Mouse (Mus musculus) CH12.LX (cell line): ENCODE results near the gene Sipa1l3. TPM values are rescaled to one million over a fixed set of nuclear protein-coding genes. Genes with fewer than 3 reads are reported as not detected.

Experiments
- DNase-seq: peaks from one replicate; pipeline ENCODE4 v3.0.0-alpha.2; 2013; ENCODE audit errors: extremely low read depth
- H3K27ac ChIP-seq: 2 replicates; pipeline ENCODE4 v1.5.1; 2012; ENCODE audit warnings: low read depth, mild to moderate bottlenecking, control low read depth, moderate library complexity; ENCODE audit not compliant: insufficient read depth
- H3K27me3 ChIP-seq: replicated peaks from 2 replicates; pipeline ENCODE3; 2012; ENCODE audit warnings: inconsistent platforms
- H3K36me3 ChIP-seq, 2 experiments: replicated peaks in 1 of 2; 2 replicates each; pipeline versions ENCODE3 to v1.6.1; 2012; ENCODE audit warnings: inconsistent platforms in 1 of 2, low read length in 1 of 2, mild to moderate bottlenecking in 1 of 2, mixed read lengths in 1 of 2, moderate library complexity in 1 of 2; ENCODE audit not compliant: control insufficient read depth in 1 of 2, insufficient read depth in 1 of 2
- H3K4me1 ChIP-seq, 2 experiments: 2 replicates each; pipeline ENCODE4 v1.6.1; 2012; ENCODE audit warnings: inconsistent platforms in 1 of 2, moderate library complexity in 1 of 2; ENCODE audit not compliant: insufficient read depth in 2 of 2, control insufficient read depth in 1 of 2
- H3K4me2 ChIP-seq: 2 replicates; pipeline ENCODE4 v1.6.1; 2012; ENCODE audit warnings: low read depth, mild to moderate bottlenecking, control low read depth; ENCODE audit not compliant: poor library complexity, insufficient read depth, severe bottlenecking
- H3K4me3 ChIP-seq, 3 experiments: fragments of 150-350 bp in 1 of 3; sonication (generic) in 1 of 3; replicated peaks in 1 of 3; 2 replicates each; pipeline versions ENCODE3 to v1.5.1; 2011 to 2012; ENCODE audit warnings: low read depth in 2 of 3, low read length in 2 of 3, mild to moderate bottlenecking in 2 of 3, moderate library complexity in 2 of 3, control low read depth in 1 of 3, improper control_type of control experiment in 1 of 3, inconsistent platforms in 1 of 3, mixed read lengths in 1 of 3; ENCODE audit not compliant: poor library complexity in 1 of 3
- H3K79me2 ChIP-seq: replicated peaks from 2 replicates; pipeline ENCODE4 v1.6.1; 2012; ENCODE audit warnings: mild to moderate bottlenecking, moderate library complexity; ENCODE audit not compliant: control insufficient read depth, poor library complexity, insufficient read depth, severe bottlenecking; ENCODE audit errors: extremely low read depth
- H3K9ac ChIP-seq: 2 replicates; pipeline ENCODE4 v1.6.1; 2012; ENCODE audit warnings: low read depth, mild to moderate bottlenecking, control low read depth, moderate library complexity; ENCODE audit not compliant: insufficient read depth
- H3K9me3 ChIP-seq: replicated peaks from 2 replicates; pipeline ENCODE3; 2012; ENCODE audit warnings: low read length, inconsistent platforms, mixed read lengths
- CTCF ChIP-seq, 2 experiments: IDR thresholded peaks in 1 of 2; conservative IDR thresholded peaks in 1 of 2; 2 replicates each; pipeline ENCODE4 v1.5.1; 2011 to 2012; ENCODE audit warnings: low read depth in 2 of 2, low read length in 2 of 2, improper control_type of control experiment in 1 of 2, inconsistent platforms in 1 of 2, mild to moderate bottlenecking in 1 of 2, moderate library complexity in 1 of 2
- IRF4 ChIP-seq: IDR thresholded peaks from 2 replicates; pipeline ENCODE4 v1.6.1; 2014; ENCODE audit warnings: low read depth, mild to moderate bottlenecking, inconsistent platforms, low read length, improper control_type of control experiment
- MAFK ChIP-seq: IDR thresholded peaks from 2 replicates; pipeline ENCODE4 v1.6.1; 2011; ENCODE audit warnings: low read length, improper control_type of control experiment; ENCODE audit not compliant: insufficient replicate concordance
- MAX ChIP-seq: IDR thresholded peaks from 2 replicates; pipeline ENCODE4 v1.6.1; 2011; ENCODE audit warnings: low read length, improper control_type of control experiment
- MXI1 ChIP-seq: IDR thresholded peaks from 2 replicates; pipeline ENCODE4 v1.6.1; 2011; ENCODE audit warnings: mild to moderate bottlenecking, low read depth, low read length, improper control_type of control experiment
- MYC ChIP-seq: IDR thresholded peaks from 2 replicates; pipeline ENCODE4 v1.6.1; 2011; ENCODE audit warnings: low read depth, mild to moderate bottlenecking, improper control_type of control experiment, low read length
- PAX5 ChIP-seq: IDR thresholded peaks from 2 replicates; pipeline ENCODE4 v1.6.1; 2012; ENCODE audit warnings: low read length, inconsistent platforms, mixed read lengths
- POLR2A ChIP-seq: IDR thresholded peaks from 2 replicates; pipeline ENCODE4 v1.6.1; 2011; ENCODE audit warnings: low read depth, mild to moderate bottlenecking, improper control_type of control experiment, low read length
- POLR2AphosphoS2 ChIP-seq: IDR thresholded peaks from 2 replicates; pipeline ENCODE4 v1.6.1; 2011; ENCODE audit warnings: low read depth, low read length, improper control_type of control experiment
- TBP ChIP-seq: conservative IDR thresholded peaks from 2 replicates; pipeline ENCODE4 v1.6.1; 2011; ENCODE audit warnings: low read depth, low read length, improper control_type of control experiment
- USF2 ChIP-seq: conservative IDR thresholded peaks from 2 replicates; pipeline ENCODE4 v1.6.1; 2011; ENCODE audit warnings: low read depth, low read length, improper control_type of control experiment
- dilution Hi-C: fragments of 300-500 bp; cut with MboI; formaldehyde crosslinking; loops from 2 replicates; pipeline ENCODE4 v1.14.3; 2020; ENCODE audit warnings: low sequenced_read_pairs; ENCODE audit not compliant: extremely low pct_unique_long_range_greater_than_20kb, extremely low pct_ligation_motif_present
- in situ Hi-C: fragments of 300-500 bp; cut with MboI; formaldehyde crosslinking; loops from 3 replicates; pipeline ENCODE4 v1.14.3; 2019; ENCODE audit warnings: low sequenced_read_pairs, low pct_ligation_motif_present, low pct_unique_long_range_greater_than_20kb, mixed read lengths
- polyA plus RNA-seq: library from polyadenylated mRNA; unstranded; fragments of >175 nt; gene quantifications from 2 replicates; pipeline ENCODE4 v1.2.1, GENCODE M21; 2012; ENCODE audit warnings: low read depth; ENCODE audit not compliant: insufficient read length
- total RNA-seq, 2 experiments: library from RNA; depleted of rRNA; stranded (reverse); fragments of 300-350 nt in 1 of 2; fragments of >200 nt in 1 of 2; gene quantifications; 2 replicates each; pipeline ENCODE4 v1.2.3; 2012 to 2014

The Sipa1l3 gene
- total and polyA plus RNA-seq, 3 experiments, result 1.6 to 8.8 (median 5.9) TPM

DNA sequence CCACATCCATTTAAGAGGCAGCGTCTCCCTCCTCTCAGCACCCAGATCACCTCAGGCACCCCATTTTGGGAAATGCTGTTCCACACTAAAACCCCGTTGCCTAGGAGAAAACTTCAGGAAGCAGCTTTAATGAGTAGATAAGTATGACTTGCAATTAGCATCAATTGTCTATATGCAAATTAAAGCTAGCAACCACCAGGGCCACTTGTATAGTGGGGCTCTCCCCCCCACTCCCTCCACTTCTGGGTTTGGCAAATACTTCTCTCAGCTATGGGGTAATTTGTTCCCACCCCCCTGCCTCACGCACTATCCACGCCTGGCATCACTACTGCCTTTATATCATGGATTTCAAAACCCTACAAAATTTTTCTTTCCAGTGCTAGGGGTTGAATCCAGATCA lies 172.9 kb downstream of the Sipa1l3 start:
- no peaks in the 10 kb centered on the region for H3K79me2 ChIP-seq
- no peak overlapping the region for H3K27ac ChIP-seq
- in situ Hi-C loops, result no loop called here
- H3K4me2 ChIP-seq, result no peak overlapping the region
- H3K36me3 ChIP-seq, result peaks cover 2 to 44% of the 10 kb centered on the region in 2 experiments
- no peaks in the 10 kb centered on the region for H3K27me3 ChIP-seq
- no peak for DNase-seq
- no peak overlapping the region for H3K9ac ChIP-seq
- no peak for TF ChIP-seq MAFK
- TF ChIP-seq MXI1, result no peak
- no peak for TF ChIP-seq MAX
- no peak for TF ChIP-seq USF2
- TF ChIP-seq, all 38 proteins: peak for 0
- Histone ChIP-seq H3K9me3 (no peaks in the 10 kb centered on the region), H3K4me3 (no peak overlapping the region), H3K4me1 (peaks cover 0 to 7% of the 10 kb centered on the region in 2 experiments; a peak in 1 of 4 replicates)
- dilution Hi-C loops, result no loop called here

DNA sequence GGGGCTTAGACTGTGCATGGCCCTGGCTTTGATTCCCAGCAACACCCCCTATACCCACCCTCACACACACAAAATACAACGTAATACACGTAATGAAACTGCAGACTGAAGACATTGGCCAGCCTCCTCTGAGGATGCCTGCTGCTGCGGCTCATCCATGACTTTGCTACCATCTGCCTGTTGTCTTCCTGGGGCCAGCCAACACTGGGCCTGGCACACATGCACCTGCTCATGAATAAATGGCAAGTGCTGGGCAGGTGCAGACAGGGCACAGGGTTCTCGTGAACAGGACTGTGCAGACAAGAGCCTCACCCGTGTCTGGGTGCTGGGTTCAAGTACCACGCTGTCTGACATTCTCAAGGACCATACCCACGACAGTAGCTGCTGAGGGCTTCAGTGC lies 174.7 kb downstream of the Sipa1l3 start:
- peaks cover 0 to 32% of the 10 kb centered on the region in 2 experiments for H3K36me3 ChIP-seq

DNA sequence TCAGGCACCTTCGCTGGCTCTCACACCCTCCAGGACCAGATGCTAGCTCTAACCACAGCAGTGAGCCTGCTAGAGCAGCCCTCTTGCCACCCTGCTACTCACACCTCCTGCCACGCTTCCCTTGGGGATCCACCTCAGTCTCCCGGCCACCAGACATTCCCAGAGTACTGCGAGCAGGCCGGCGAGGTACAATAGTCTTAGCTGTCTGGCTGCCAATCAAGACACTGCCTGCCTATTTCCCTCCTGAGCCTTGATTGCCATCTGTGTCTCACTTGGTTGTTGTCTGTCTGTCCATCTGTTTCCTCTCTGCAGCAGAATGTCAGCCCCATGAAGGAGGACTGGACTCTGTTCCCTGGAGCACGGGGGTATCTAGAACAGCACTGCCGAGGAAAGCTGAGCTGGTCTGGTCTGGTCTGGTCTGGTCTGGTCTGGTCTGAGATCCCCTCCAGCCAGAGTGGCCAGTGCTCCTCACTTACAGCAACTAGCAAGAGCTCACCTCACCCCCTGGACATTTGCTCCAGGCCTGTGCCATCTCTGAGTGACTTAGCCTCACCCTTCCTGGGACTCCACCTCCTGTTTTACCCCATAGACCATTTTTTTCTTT lies 175.8 kb downstream of the Sipa1l3 start:
- Histone ChIP-seq H3K4me2 (no peak overlapping the region), H3K9ac (no peak overlapping the region), H3K4me1 (peaks cover 0 to 20% of the 10 kb centered on the region in 2 experiments; a peak in 1 of 4 replicates), H3K27me3 (no peaks in the 10 kb centered on the region), H3K9me3 (no peaks in the 10 kb centered on the region), H3K4me3 (no peak overlapping the region), H3K79me2 (no peaks in the 10 kb centered on the region), H3K36me3 (peaks cover 0 to 24% of the 10 kb centered on the region in 2 experiments), H3K27ac (no peak overlapping the region)
- no peak for TF ChIP-seq MYC
- no peak for TF ChIP-seq CTCF (conservative IDR thresholded peaks at IDR 0.05 in 1 of 2, IDR thresholded peaks at IDR 0.05 in 1 of 2; ENCODE audit: low read depth in 2 of 2, low read length in 2 of 2)
- no peak for TF ChIP-seq IRF4
- in situ Hi-C loops (no loop called here), dilution Hi-C loops (no loop called here)
- no peak for DNase-seq

More for the DNA sequence above, 174.7 kb downstream of the Sipa1l3 start:
- no peak overlapping the region for H3K4me3 ChIP-seq
- no peak overlapping the region for H3K9ac ChIP-seq
- no peak for TF ChIP-seq MYC
- TF ChIP-seq POLR2AphosphoS2, result no peak
- no peak for TF ChIP-seq MXI1
- no peak for TF ChIP-seq PAX5
- TF ChIP-seq TBP, result no peak
- no peak for TF ChIP-seq POLR2A
- TF ChIP-seq, all 38 proteins: peak for 0
- Histone ChIP-seq H3K27ac (no peak overlapping the region), H3K4me1 (peaks cover 0 to 9% of the 10 kb centered on the region in 2 experiments; a peak in 1 of 4 replicates), H3K9me3 (no peaks in the 10 kb centered on the region), H3K79me2 (no peaks in the 10 kb centered on the region), H3K4me2 (no peak overlapping the region), H3K27me3 (no peaks in the 10 kb centered on the region)
- in situ Hi-C loops (no loop called here), dilution Hi-C loops (no loop called here)
- DNase-seq, result no peak
